Mouse (Mus musculus) heart, embryonic 15.5 days (tissue): ENCODE data around the gene Carmil1. TPM values are rescaled to one million over a fixed set of nuclear protein-coding genes. Genes with fewer than 3 reads are reported as not detected.
A peak's percentile ranks its signal among the peaks of the same experiment; 100 is the strongest.

Experiments used
- ATAC-seq: fragments of 200-750 bp; cut with Nextera tagmentation; replicated peaks from 2 replicates; pipeline ENCODE4 v1.8.0; 2017; ENCODE audit warnings: low read depth, moderate TSS enrichment; ENCODE audit not compliant: insufficient number of reproducible peaks, insufficient read depth, low FRiP score
- H3K27ac ChIP-seq: fragments of 300-500 bp; sonication (generic); 2 replicates; pipeline ENCODE4 v1.5.1; 2015; ENCODE audit warnings: mild to moderate bottlenecking, inconsistent platforms
- H3K27me3 ChIP-seq: fragments of 300-500 bp; sonication (generic); 2 replicates; pipeline ENCODE4 v1.6.1; 2015; ENCODE audit warnings: inconsistent platforms
- H3K36me3 ChIP-seq: fragments of 300-500 bp; sonication (generic); 2 replicates; pipeline ENCODE4 v1.6.1; 2015; ENCODE audit warnings: mild to moderate bottlenecking, inconsistent platforms
- H3K4me1 ChIP-seq: fragments of 300-500 bp; sonication (generic); replicated peaks from 2 replicates; pipeline ENCODE4 v1.6.1; 2015; ENCODE audit warnings: inconsistent platforms
- H3K4me2 ChIP-seq: fragments of 300-500 bp; sonication (generic); 2 replicates; pipeline ENCODE4 v1.6.1; 2015; ENCODE audit warnings: inconsistent platforms, mild to moderate bottlenecking, moderate library complexity
- H3K4me3 ChIP-seq: fragments of 300-500 bp; sonication (generic); 2 replicates; pipeline ENCODE4 v1.5.1; 2015; ENCODE audit warnings: mild to moderate bottlenecking, inconsistent platforms
- H3K9ac ChIP-seq: fragments of 300-500 bp; sonication (generic); 2 replicates; pipeline ENCODE4 v1.6.1; 2015; ENCODE audit warnings: mild to moderate bottlenecking, inconsistent platforms
- H3K9me3 ChIP-seq: fragments of 300-500 bp; sonication (generic); replicated peaks from 2 replicates; pipeline ENCODE4 v1.6.1; 2016; ENCODE audit warnings: inconsistent platforms
- WGBS: fragments of 180-500 bp; shearing (Covaris S2); methylation state at CpG from one replicate; pipeline ENCODE4 v1.1.7; 2015; ENCODE audit warnings: mixed read lengths; 5-methylcytosine and 5-hydroxymethylcytosine counted together
- polyA plus RNA-seq: library from polyadenylated mRNA; unstranded; fragments of >200 nt; fragmentation: Nextera tagmentation; extraction: Ambion mirVana; gene quantifications from 2 replicates; pipeline ENCODE4 v1.2.1, GENCODE M21; 2015

Carmil1 gene
- polyA plus RNA-seq: 6.7 and 10.7 TPM in 2 replicates

- Histone ChIP-seq H3K4me2 (peak within 1 kb of the TSS; percentile 96), H3K4me3 (peak within 1 kb of the TSS; percentile 92), H3K9ac (peak within 1 kb of the TSS; percentile 74), H3K36me3 (no peaks in the 10 kb centered on the region), H3K4me1 (peaks cover 12% of the 10 kb centered on the region), H3K27ac (peak within 1 kb of the TSS; percentile 84), H3K27me3 (peaks cover 28% of the 10 kb centered on the region), H3K9me3 (no peaks in the 10 kb centered on the region)
- peak; percentile 95 for ATAC-seq
- under 1% methylated on average over 94 of the region's 96 CpGs for WGBS
Observed at GRCm38 (mm10) chr13:24280439-24281431, at the start of gene Carmil1. TSS of gene Carmil1 (minus strand) at chr13:24280795.

GRCm38 (mm10) chr13:24330128-24330527 is 49.5 kb upstream of the Carmil1 start:
- no peak overlapping the region for H3K27ac ChIP-seq
- H3K27me3 ChIP-seq: no peaks in the 10 kb centered on the region
- ATAC-seq: no peak
- H3K4me2 ChIP-seq: no peak overlapping the region
- H3K9ac ChIP-seq: no peak overlapping the region
- 0 out of 2 replicates have a peak, but pooled peaks cover 2% of the 10 kb centered on the region for H3K4me1 ChIP-seq
- no peaks in the 10 kb centered on the region for H3K9me3 ChIP-seq
- 67% methylated on average over 4 of the region's 4 CpGs for WGBS
- H3K36me3 ChIP-seq: no peaks in the 10 kb centered on the region
- H3K4me3 ChIP-seq: no peak overlapping the region

- H3K4me1 ChIP-seq: 0 out of 2 replicates have a peak, but pooled peaks cover 2% of the 10 kb centered on the region
- no peak overlapping the region for H3K9ac ChIP-seq
- H3K4me2 ChIP-seq: no peak overlapping the region
- H3K27me3 ChIP-seq: no peaks in the 10 kb centered on the region
- no peak for ATAC-seq
- H3K36me3 ChIP-seq: no peaks in the 10 kb centered on the region
- no peaks in the 10 kb centered on the region for H3K9me3 ChIP-seq
- H3K27ac ChIP-seq: no peak overlapping the region
- WGBS: 67% methylated on average over 9 of the region's 9 CpGs
- no peak overlapping the region for H3K4me3 ChIP-seq
Observed at GRCm38 (mm10) chr13:24328036-24328817, 47.6 kb upstream of the Carmil1 start.

- Histone ChIP-seq H3K36me3 (no peaks in the 10 kb centered on the region), H3K4me3 (no peak within 1 kb of the TSS), H3K4me1 (0 out of 2 replicates have a peak, but pooled peaks cover 2% of the 10 kb centered on the region), H3K9ac (no peak within 1 kb of the TSS), H3K27me3 (no peaks in the 10 kb centered on the region), H3K9me3 (no peaks in the 10 kb centered on the region), H3K27ac (no peak within 1 kb of the TSS), H3K4me2 (no peak within 1 kb of the TSS)
- WGBS: 77% methylated on average over 5 of the region's 5 CpGs
- no peak for ATAC-seq
Observed at GRCm38 (mm10) chr13:24327201-24327600, 46.6 kb upstream of the Carmil1 start, which contains the start of gene Cmah. TSS of gene Cmah (plus strand) at chr13:24327404.

GRCm38 (mm10) chr13:24321313-24321712 is 40.7 kb upstream of the Carmil1 start:
- 70% methylated on average over 6 of the region's 6 CpGs for WGBS
- ATAC-seq: no peak

GRCm38 (mm10) chr13:24318618-24319017 is 38.0 kb upstream of the Carmil1 start:
- Histone ChIP-seq H3K36me3 (no peaks in the 10 kb centered on the region), H3K4me2 (no peak overlapping the region), H3K27me3 (no peaks in the 10 kb centered on the region), H3K4me3 (no peak overlapping the region), H3K9ac (no peak overlapping the region), H3K9me3 (no peaks in the 10 kb centered on the region), H3K27ac (no peak overlapping the region), H3K4me1 (no peaks in the 10 kb centered on the region)
- no peak for ATAC-seq
- 4% methylated on average over 4 of the region's 4 CpGs for WGBS

More at GRCm38 (mm10) chr13:24321313-24321712, 40.7 kb upstream of the Carmil1 start:
- no peak overlapping the region for H3K9ac ChIP-seq
- H3K36me3 ChIP-seq: no peaks in the 10 kb centered on the region
- no peak overlapping the region for H3K4me2 ChIP-seq
- H3K9me3 ChIP-seq: no peaks in the 10 kb centered on the region
- H3K4me3 ChIP-seq: no peak overlapping the region
- H3K27me3 ChIP-seq: no peaks in the 10 kb centered on the region
- H3K27ac ChIP-seq: no peak overlapping the region
- H3K4me1 ChIP-seq: no peaks in the 10 kb centered on the region

- H3K36me3 ChIP-seq: no peaks in the 10 kb centered on the region
- no peak overlapping the region for H3K4me2 ChIP-seq
- H3K4me3 ChIP-seq: no peak overlapping the region
- H3K9me3 ChIP-seq: no peaks in the 10 kb centered on the region
- no peak overlapping the region for H3K27ac ChIP-seq
- no peak overlapping the region for H3K9ac ChIP-seq
- H3K4me1 ChIP-seq: no peaks in the 10 kb centered on the region
- ATAC-seq: no peak
- 42% methylated on average over 3 of the region's 3 CpGs for WGBS
- no peaks in the 10 kb centered on the region for H3K27me3 ChIP-seq
Observed at GRCm38 (mm10) chr13:24316563-24316962, 36.0 kb upstream of the Carmil1 start.

GRCm38 (mm10) chr13:24311011-24311940 is 30.7 kb upstream of the Carmil1 start:
- H3K4me1 ChIP-seq: no peaks in the 10 kb centered on the region
- 78% methylated on average over 8 of the region's 8 CpGs for WGBS
- no peak overlapping the region for H3K4me2 ChIP-seq
- H3K4me3 ChIP-seq: no peak overlapping the region
- no peak overlapping the region for H3K9ac ChIP-seq
- no peaks in the 10 kb centered on the region for H3K9me3 ChIP-seq
- ATAC-seq: no peak
- no peaks in the 10 kb centered on the region for H3K36me3 ChIP-seq
- no peak overlapping the region for H3K27ac ChIP-seq
- H3K27me3 ChIP-seq: no peaks in the 10 kb centered on the region

GRCm38 (mm10) chr13:24306248-24306647 is 25.7 kb upstream of the Carmil1 start:
- no peaks in the 10 kb centered on the region for H3K4me1 ChIP-seq
- no peak for ATAC-seq
- no peaks in the 10 kb centered on the region for H3K27me3 ChIP-seq
- H3K9ac ChIP-seq: no peak overlapping the region
- H3K9me3 ChIP-seq: no peaks in the 10 kb centered on the region
- WGBS: 47% methylated on average over 4 of the region's 4 CpGs
- no peak overlapping the region for H3K4me3 ChIP-seq
- no peaks in the 10 kb centered on the region for H3K36me3 ChIP-seq
- no peak overlapping the region for H3K4me2 ChIP-seq
- H3K27ac ChIP-seq: no peak overlapping the region

GRCm38 (mm10) chr13:24305486-24305885 is 24.9 kb upstream of the Carmil1 start:
- Histone ChIP-seq H3K9me3 (no peaks in the 10 kb centered on the region), H3K36me3 (no peaks in the 10 kb centered on the region), H3K9ac (no peak overlapping the region), H3K27ac (no peak overlapping the region), H3K4me1 (no peaks in the 10 kb centered on the region), H3K27me3 (no peaks in the 10 kb centered on the region), H3K4me3 (no peak overlapping the region), H3K4me2 (no peak overlapping the region)
- WGBS: 69% methylated on average over 4 of the region's 4 CpGs
- no peak for ATAC-seq
